In the genomic region with DNA sequence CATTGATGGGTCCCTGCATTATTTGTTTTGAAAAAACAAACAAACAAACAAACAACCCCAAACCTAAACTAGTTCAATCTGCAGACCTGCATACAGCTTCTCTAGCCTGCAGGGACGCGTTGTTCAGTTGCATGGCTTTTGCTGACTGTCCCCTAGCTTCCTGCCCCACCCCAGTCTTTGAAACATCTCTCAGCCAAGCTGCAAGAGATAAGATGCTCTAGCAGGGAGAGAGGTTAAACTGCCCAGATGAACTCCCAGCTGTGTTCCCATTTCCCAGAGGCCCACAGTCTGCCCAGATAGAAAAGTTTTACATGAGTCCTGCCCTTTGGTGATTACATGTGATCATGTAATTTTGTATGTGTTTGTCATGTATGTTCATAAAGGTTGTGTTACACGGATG, we compare ENCODE assay signal across 33 mouse cellular contexts. TPM values are rescaled to one million over a fixed set of nuclear protein-coding genes. Genes with fewer than 3 reads are reported as not detected.
DNase-seq lines count a peak whose midpoint lies in the region; ATAC-seq lines count a peak whose summit lies in the region.
"Had no signal": no experiment of that assay in that cellular context is flagged by ENCODE, and none has a peak within 500 bp of the region (broad histone marks: within the 10 kb centered on the region; RNA-seq: fewer than 3 reads in every experiment).

No protein-coding gene starts in this region.

- peaks cover 30% of the 10 kb centered on the region for H3K4me1 ChIP-seq in erythroblast, embryonic 14.5 days (ENCODE audit: control insufficient read depth)
- H3K4me1 ChIP-seq in liver, embryonic 13.5 days (replicated peaks) = peaks cover 26% of the 10 kb centered on the region
- H3K4me1 ChIP-seq: embryonic facial prominence, embryonic 10.5 days; embryonic facial prominence, embryonic 15.5 days; forebrain, embryonic 10.5 days; heart, embryonic 12.5 days; hindbrain, embryonic 15.5 days; kidney, embryonic 15.5 days; limb, embryonic 13.5 days had no signal

- peak overlapping the region; percentile 75 for H3K27ac ChIP-seq in liver, embryonic 13.5 days
- H3K27ac ChIP-seq: embryonic facial prominence, embryonic 10.5 days; embryonic facial prominence, embryonic 15.5 days; forebrain, embryonic 10.5 days; gastrocnemius, adult 2 months; heart, adult 2 months; hindbrain, embryonic 15.5 days; kidney, embryonic 15.5 days; layer of hippocampus, adult 2 months; limb, embryonic 13.5 days had no signal

- ATAC-seq in liver, embryonic 13.5 days (ENCODE audit: low read depth) = peak; percentile 91
- peak; percentile 90 for ATAC-seq in megakaryocyte progenitor cell, adult 5-6 weeks (replicated peaks; ENCODE audit: poor library complexity)
- ATAC-seq: forebrain, embryonic 16.5 days; inflammation-experienced regulatory T-cells, adult 6 months; midbrain, embryonic 16.5 days had no signal

- 0 out of 2 replicates have a peak overlapping the region, but pooled peaks have one; percentile 28 for H3K4me2 ChIP-seq in liver, embryonic 13.5 days
- H3K4me2 ChIP-seq: embryonic facial prominence, embryonic 15.5 days; heart, embryonic 12.5 days; hindbrain, embryonic 15.5 days; kidney, embryonic 15.5 days; limb, embryonic 13.5 days; midbrain, embryonic 11.5 days had no signal

- H3K9me3 ChIP-seq in erythroblast, embryonic 14.5 days (ENCODE audit: control insufficient read depth, low read length) = no peaks in the 10 kb centered on the region
- H3K9me3 ChIP-seq in liver, embryonic 13.5 days (replicated peaks) = no peaks in the 10 kb centered on the region
- H3K9me3 ChIP-seq: embryonic facial prominence, embryonic 10.5 days; embryonic facial prominence, embryonic 15.5 days; forebrain, embryonic 10.5 days; heart, embryonic 12.5 days; hindbrain, embryonic 15.5 days; kidney, embryonic 15.5 days; limb, embryonic 13.5 days had no signal

- WGBS in liver, embryonic 13.5 days (ENCODE audit: insufficient replicate concordance) = 43% methylated on average over 3 of the region's 3 CpGs

- H3K9ac ChIP-seq in liver, embryonic 13.5 days = no peak overlapping the region
- H3K9ac ChIP-seq: embryonic facial prominence, embryonic 15.5 days; heart, embryonic 12.5 days; hindbrain, embryonic 15.5 days; kidney, embryonic 15.5 days; limb, embryonic 13.5 days had no signal

- no peaks in the 10 kb centered on the region for H3K36me3 ChIP-seq in erythroblast, embryonic 14.5 days (ENCODE audit: control insufficient read depth)
- no peaks in the 10 kb centered on the region for H3K36me3 ChIP-seq in liver, embryonic 13.5 days
- H3K36me3 ChIP-seq: embryonic facial prominence, embryonic 10.5 days; embryonic facial prominence, embryonic 15.5 days; forebrain, embryonic 10.5 days; heart, embryonic 12.5 days; hindbrain, embryonic 15.5 days; kidney, embryonic 15.5 days; limb, embryonic 13.5 days had no signal

- peak overlapping the region; percentile 20 for H3K4me3 ChIP-seq in erythroblast, embryonic 14.5 days (replicated peaks)
- H3K4me3 ChIP-seq in liver, embryonic 13.5 days (replicated peaks) = no peak overlapping the region
- H3K4me3 ChIP-seq: embryonic facial prominence, embryonic 10.5 days; embryonic facial prominence, embryonic 15.5 days; forebrain, embryonic 10.5 days; gastrocnemius, adult 2 months; heart, adult 2 months; heart, embryonic 12.5 days; hindbrain, embryonic 15.5 days; kidney, embryonic 15.5 days; layer of hippocampus, adult 2 months; limb, embryonic 13.5 days had no signal

- H3K27me3 ChIP-seq in erythroblast, embryonic 14.5 days (ENCODE audit: control insufficient read depth) = no peaks in the 10 kb centered on the region
- H3K27me3 ChIP-seq in liver, embryonic 13.5 days = no peaks in the 10 kb centered on the region
- H3K27me3 ChIP-seq: embryonic facial prominence, embryonic 15.5 days; heart, embryonic 12.5 days; hindbrain, embryonic 15.5 days; kidney, embryonic 15.5 days; limb, embryonic 13.5 days had no signal

- DNase-seq in c-Kit-positive CD71-positive TER-119-positive erythroid progenitor cells, embryonic 14.5 days (ENCODE audit: low spot score) = peak; percentile 36
- peak; percentile 43 for DNase-seq in liver, embryonic 13.5 days
- no peak for DNase-seq in heart, adult 11 months
- DNase-seq in cerebellum, adult 18-20 months = no peak
- DNase-seq in cerebellum, postnatal 25 days = no peak
- DNase-seq: adrenal gland, postnatal 10 days; B cell, adult 2 months; cerebellum, adult 11 months; cerebellum, adult 9-11 months; gastrocnemius, adult 2 months; gastrocnemius, postnatal 36 days; heart, adult 2 months; kidney, adult 11 months; kidney, postnatal 25 days; lung, adult 2 months; lung, postnatal 10 days; thymus, adult 18-20 months; thymus, postnatal 25 days had no signal

RNA-seq across cellular contexts. Expression of a gene that starts 6.7 kb away (rescaled TPM):
- 21.1 and 28.4 TPM in 2 replicates for polyA plus RNA-seq in erythroblast, embryonic 14.5 days (2012)
- 76.5 and 79.6 TPM in 2 replicates for polyA plus RNA-seq in liver, embryonic 13.5 days (2015; fragmentation: Nextera tagmentation; extraction: Ambion mirVana)
- total RNA-seq in megakaryocyte progenitor cell, adult 5-6 weeks (2015) = 6.6 and 12.0 TPM in 2 replicates
- total RNA-seq in megakaryocyte progenitor cell, adult 5-6 weeks (2017) = 3.2 and 8.6 TPM in 2 replicates
- total RNA-seq: gastrocnemius, adult 2 months; gastrocnemius, postnatal 36 days; neutrophil, adult 5-6 weeks had no signal
- polyA plus RNA-seq: inflammation-experienced regulatory T-cells, adult 6 months had no signal

RNA-seq across cellular contexts. Expression of a gene that starts 12.0 kb away (rescaled TPM):
- 4.6 and 6.7 TPM in 2 replicates for polyA plus RNA-seq in erythroblast, embryonic 14.5 days (2012)
- polyA plus RNA-seq in liver, embryonic 13.5 days (2015; fragmentation: Nextera tagmentation; extraction: Ambion mirVana) = 40.1 and 41.9 TPM in 2 replicates
- 28.1 and 36.6 TPM in 2 replicates for total RNA-seq in megakaryocyte progenitor cell, adult 5-6 weeks (2015)
- total RNA-seq in megakaryocyte progenitor cell, adult 5-6 weeks (2017) = 23.7 and 25.1 TPM in 2 replicates

RNA-seq across cellular contexts. Expression of a gene that starts 57.9 kb away (rescaled TPM):
- 0.05 and 0.06 TPM in 2 replicates for polyA plus RNA-seq in erythroblast, embryonic 14.5 days (2012)
- 0.88 and 1.1 TPM in 2 replicates for polyA plus RNA-seq in liver, embryonic 13.5 days (2015; fragmentation: Nextera tagmentation; extraction: Ambion mirVana)
- 0.32 and 0.49 TPM in 2 replicates for total RNA-seq in megakaryocyte progenitor cell, adult 5-6 weeks (2015)
- not detected in 2 replicates for total RNA-seq in megakaryocyte progenitor cell, adult 5-6 weeks (2017)

Comparison
In these comparisons a context has a peak if more than half of its experiments do, and no peak if none do; other contexts are left out.
1. DNase-seq: peak in c-Kit-positive CD71-positive TER-119-positive erythroid progenitor cells, embryonic 14.5 days (single experiment) and liver, embryonic 13.5 days (single experiment); none in heart, adult 11 months (single experiment), cerebellum, adult 18-20 months (0 of 2) and cerebellum, postnatal 25 days (0 of 2).